Mouse (Mus musculus): Measurements from ENCODE around the gene Carmil3. TPM values are rescaled to one million over a fixed set of nuclear protein-coding genes. Genes with fewer than 3 reads are reported as not detected.

The Carmil3 gene
- polyA plus RNA-seq, 1 experiment, result 0.08 TPM

GRCm38 (mm10) chr14:55555788-55556187 lies 65.3 kb downstream of the Carmil3 start:
- Histone ChIP-seq H3K4me2 (ENCODE audit: low read depth) (no peak overlapping the region), H3K27me3 (ENCODE audit: control insufficient read depth, insufficient read depth, insufficient read length) (no peaks in the 10 kb centered on the region), H3K79me2 (ENCODE audit: control insufficient read depth, insufficient read depth) (no peaks in the 10 kb centered on the region), H3K4me3 (no peak overlapping the region), H3K36me3 (ENCODE audit: control insufficient read depth, insufficient read depth) (no peaks in the 10 kb centered on the region), H3ac (ENCODE audit: control insufficient read depth, insufficient read length) (no peak overlapping the region)
- TF ChIP-seq TCF3 (IDR thresholded peaks at IDR 0.05; ENCODE audit: insufficient read length, low read depth), result no peak
- TF ChIP-seq SRF (IDR thresholded peaks at IDR 0.05; ENCODE audit: control insufficient read depth, insufficient read length, low read depth), result no peak
- TF ChIP-seq MAX (IDR thresholded peaks at IDR 0.05; ENCODE audit: low read depth), result no peak
- no peak for TF ChIP-seq USF1 (IDR thresholded peaks at IDR 0.05; ENCODE audit: low read depth)
- no peak for TF ChIP-seq CEBPB (IDR thresholded peaks at IDR 0.05; ENCODE audit: insufficient read depth, poor library complexity, severe bottlenecking)
- TF ChIP-seq E2F4 (IDR thresholded peaks at IDR 0.05; ENCODE audit: insufficient read depth), result no peak
- TF ChIP-seq POLR2A (IDR thresholded peaks at IDR 0.05; ENCODE audit: insufficient read length, low read depth), result no peak
- no peak for TF ChIP-seq POLR2AphosphoS2 (IDR thresholded peaks at IDR 0.05; ENCODE audit: insufficient read length, low read depth)
- TF ChIP-seq MYOG (IDR thresholded peaks at IDR 0.05; ENCODE audit: control insufficient read depth in 1 of 3, insufficient read depth in 1 of 3, insufficient read length in 2 of 3, low read depth in 2 of 3), result no peak
- no peak for TF ChIP-seq REST (IDR thresholded peaks at IDR 0.05; ENCODE audit: insufficient read depth, insufficient read length)
- TF ChIP-seq MYOD1 (IDR thresholded peaks at IDR 0.05; ENCODE audit: control insufficient read depth in 1 of 3, insufficient read length in 2 of 3, low read depth in 2 of 3), result no peak
- no peak for TF ChIP-seq TCF12 (IDR thresholded peaks at IDR 0.05; ENCODE audit: insufficient read depth, poor library complexity, severe bottlenecking)

- Histone ChIP-seq H3ac (ENCODE audit: control insufficient read depth, insufficient read length) (no peak overlapping the region), H3K36me3 (ENCODE audit: control insufficient read depth, insufficient read depth) (no peaks in the 10 kb centered on the region), H3K4me2 (ENCODE audit: low read depth) (no peak overlapping the region), H3K4me3 (no peak overlapping the region), H3K27me3 (ENCODE audit: control insufficient read depth, insufficient read depth, insufficient read length) (no peaks in the 10 kb centered on the region), H3K79me2 (ENCODE audit: control insufficient read depth, insufficient read depth) (no peaks in the 10 kb centered on the region)
- TF ChIP-seq TCF3 (IDR thresholded peaks at IDR 0.05; ENCODE audit: insufficient read length, low read depth), result no peak
- no peak for TF ChIP-seq MAX (IDR thresholded peaks at IDR 0.05; ENCODE audit: low read depth)
- TF ChIP-seq REST (IDR thresholded peaks at IDR 0.05; ENCODE audit: insufficient read depth, insufficient read length), result no peak
- no peak for TF ChIP-seq POLR2AphosphoS2 (IDR thresholded peaks at IDR 0.05; ENCODE audit: insufficient read length, low read depth)
- no peak for TF ChIP-seq SRF (IDR thresholded peaks at IDR 0.05; ENCODE audit: control insufficient read depth, insufficient read length, low read depth)
- no peak for TF ChIP-seq E2F4 (IDR thresholded peaks at IDR 0.05; ENCODE audit: insufficient read depth)
- TF ChIP-seq USF1 (IDR thresholded peaks at IDR 0.05; ENCODE audit: low read depth), result no peak
- no peak for TF ChIP-seq MYOG (IDR thresholded peaks at IDR 0.05; ENCODE audit: control insufficient read depth in 1 of 3, insufficient read depth in 1 of 3, insufficient read length in 2 of 3, low read depth in 2 of 3)
- TF ChIP-seq MYOD1 (IDR thresholded peaks at IDR 0.05; ENCODE audit: control insufficient read depth in 1 of 3, insufficient read length in 2 of 3, low read depth in 2 of 3), result no peak
- no peak for TF ChIP-seq POLR2A (IDR thresholded peaks at IDR 0.05; ENCODE audit: insufficient read length, low read depth)
- no peak for TF ChIP-seq TCF12 (IDR thresholded peaks at IDR 0.05; ENCODE audit: insufficient read depth, poor library complexity, severe bottlenecking)
- TF ChIP-seq CEBPB (IDR thresholded peaks at IDR 0.05; ENCODE audit: insufficient read depth, poor library complexity, severe bottlenecking), result no peak
Observed at GRCm38 (mm10) chr14:55557003-55557402, 66.6 kb downstream of the Carmil3 start.

GRCm38 (mm10) chr14:55557587-55557986 lies 67.1 kb downstream of the Carmil3 start:
- H3ac ChIP-seq (ENCODE audit: control insufficient read depth, insufficient read length), result no peak overlapping the region
- no peak overlapping the region for H3K4me2 ChIP-seq (ENCODE audit: low read depth)
- no peaks in the 10 kb centered on the region for H3K27me3 ChIP-seq (ENCODE audit: control insufficient read depth, insufficient read depth, insufficient read length)
- H3K4me3 ChIP-seq, result no peak overlapping the region
- H3K36me3 ChIP-seq (ENCODE audit: control insufficient read depth, insufficient read depth), result no peaks in the 10 kb centered on the region
- no peaks in the 10 kb centered on the region for H3K79me2 ChIP-seq (ENCODE audit: control insufficient read depth, insufficient read depth)
- no peak for TF ChIP-seq POLR2A (IDR thresholded peaks at IDR 0.05; ENCODE audit: insufficient read length, low read depth)
- no peak for TF ChIP-seq MYOD1 (IDR thresholded peaks at IDR 0.05; ENCODE audit: control insufficient read depth in 1 of 3, insufficient read length in 2 of 3, low read depth in 2 of 3)
- no peak for TF ChIP-seq USF1 (IDR thresholded peaks at IDR 0.05; ENCODE audit: low read depth)
- no peak for TF ChIP-seq MYOG (IDR thresholded peaks at IDR 0.05; ENCODE audit: control insufficient read depth in 1 of 3, insufficient read depth in 1 of 3, insufficient read length in 2 of 3, low read depth in 2 of 3)
- TF ChIP-seq SRF (IDR thresholded peaks at IDR 0.05; ENCODE audit: control insufficient read depth, insufficient read length, low read depth), result no peak
- no peak for TF ChIP-seq CEBPB (IDR thresholded peaks at IDR 0.05; ENCODE audit: insufficient read depth, poor library complexity, severe bottlenecking)
- TF ChIP-seq REST (IDR thresholded peaks at IDR 0.05; ENCODE audit: insufficient read depth, insufficient read length), result no peak
- TF ChIP-seq POLR2AphosphoS2 (IDR thresholded peaks at IDR 0.05; ENCODE audit: insufficient read length, low read depth), result no peak
- TF ChIP-seq TCF3 (IDR thresholded peaks at IDR 0.05; ENCODE audit: insufficient read length, low read depth), result no peak
- TF ChIP-seq MAX (IDR thresholded peaks at IDR 0.05; ENCODE audit: low read depth), result no peak
- TF ChIP-seq E2F4 (IDR thresholded peaks at IDR 0.05; ENCODE audit: insufficient read depth), result no peak
- no peak for TF ChIP-seq TCF12 (IDR thresholded peaks at IDR 0.05; ENCODE audit: insufficient read depth, poor library complexity, severe bottlenecking)

Other genes starting within 250 kb of the Carmil3 start
- 29.6 TPM for gene Dhrs4, start 11.9 kb upstream of the Carmil3 start, polyA plus RNA-seq (2012; fragmentation: generic; extraction: Trizol)
- gene Cpne6, start 19.8 kb downstream of the Carmil3 start, polyA plus RNA-seq (2012; fragmentation: generic; extraction: Trizol), result not detected
- not detected for gene Nrl, start 34.3 kb downstream of the Carmil3 start, polyA plus RNA-seq (2012; fragmentation: generic; extraction: Trizol)
- gene Pck2, start 49.6 kb downstream of the Carmil3 start, polyA plus RNA-seq (2012; fragmentation: generic; extraction: Trizol), result 252 TPM
- gene Dcaf11, start 69.4 kb downstream of the Carmil3 start, polyA plus RNA-seq (2012; fragmentation: generic; extraction: Trizol), result 38.7 TPM
- 0.48 TPM for gene A730061H03Rik, start 69.8 kb downstream of the Carmil3 start, polyA plus RNA-seq (2012; fragmentation: generic; extraction: Trizol)
- gene Fitm1, start 85.0 kb downstream of the Carmil3 start, polyA plus RNA-seq (2012; fragmentation: generic; extraction: Trizol), result 12.8 TPM
- 81.7 TPM for gene Psme1, start 87.5 kb downstream of the Carmil3 start, polyA plus RNA-seq (2012; fragmentation: generic; extraction: Trizol)
- gene Emc9, start 94.7 kb downstream of the Carmil3 start, polyA plus RNA-seq (2012; fragmentation: generic; extraction: Trizol), result 18.5 TPM
- 139 TPM for gene Psme2, start 100.5 kb downstream of the Carmil3 start, polyA plus RNA-seq (2012; fragmentation: generic; extraction: Trizol)
- gene Rnf31, start 101.1 kb downstream of the Carmil3 start, polyA plus RNA-seq (2012; fragmentation: generic; extraction: Trizol), result 11.2 TPM
- gene Irf9, start 112.9 kb downstream of the Carmil3 start, polyA plus RNA-seq (2012; fragmentation: generic; extraction: Trizol), result 4.0 TPM
- not detected for gene Rec8, start 127.4 kb downstream of the Carmil3 start, polyA plus RNA-seq (2012; fragmentation: generic; extraction: Trizol)
- gene Ipo4, start 145.3 kb downstream of the Carmil3 start, polyA plus RNA-seq (2012; fragmentation: generic; extraction: Trizol), result 109 TPM
- 0.17 TPM for gene Gm49378, start 147.2 kb downstream of the Carmil3 start, polyA plus RNA-seq (2012; fragmentation: generic; extraction: Trizol)
- gene Tm9sf1, start 153.2 kb downstream of the Carmil3 start, polyA plus RNA-seq (2012; fragmentation: generic; extraction: Trizol), result 57.9 TPM
- 0.18 TPM for gene Tssk4, start 159.5 kb downstream of the Carmil3 start, polyA plus RNA-seq (2012; fragmentation: generic; extraction: Trizol)
- gene Mdp1, start 169.9 kb downstream of the Carmil3 start, polyA plus RNA-seq (2012; fragmentation: generic; extraction: Trizol), result 21.3 TPM
- 11.9 TPM for gene Gmpr2, start 181.3 kb downstream of the Carmil3 start, polyA plus RNA-seq (2012; fragmentation: generic; extraction: Trizol)
- gene Nedd8, start 181.5 kb downstream of the Carmil3 start, polyA plus RNA-seq (2012; fragmentation: generic; extraction: Trizol), result 361 TPM
- 12.0 TPM for gene Tinf2, start 191.2 kb downstream of the Carmil3 start, polyA plus RNA-seq (2012; fragmentation: generic; extraction: Trizol)
- gene Tgm1, start 223.3 kb downstream of the Carmil3 start, polyA plus RNA-seq (2012; fragmentation: generic; extraction: Trizol), result 0.06 TPM
- 18.4 TPM for gene Rabggta, start 231.6 kb downstream of the Carmil3 start, polyA plus RNA-seq (2012; fragmentation: generic; extraction: Trizol)

Data from myocyte (in vitro differentiated cells).